Mouse (Mus musculus) brain, embryonic 14.5 days (tissue): ENCODE data around the gene Abhd4.

Experiments used
- CTCF ChIP-seq: fragments of 200-500 bp; IDR thresholded peaks from 2 replicates; pipeline ENCODE4 v1.5.1; 2012; ENCODE audit warnings: inconsistent platforms, mild to moderate bottlenecking, moderate library complexity, borderline replicate concordance; ENCODE audit not compliant: insufficient read depth, insufficient read length; ENCODE audit errors: extremely low read depth
- POLR2A ChIP-seq: fragments of 200-500 bp; IDR thresholded peaks from 2 replicates; pipeline ENCODE4 v1.6.1; 2012; ENCODE audit warnings: mild to moderate bottlenecking, inconsistent platforms, borderline replicate concordance; ENCODE audit not compliant: poor library complexity, insufficient read depth, insufficient read length, severe bottlenecking; ENCODE audit errors: extremely low read depth

DNA sequence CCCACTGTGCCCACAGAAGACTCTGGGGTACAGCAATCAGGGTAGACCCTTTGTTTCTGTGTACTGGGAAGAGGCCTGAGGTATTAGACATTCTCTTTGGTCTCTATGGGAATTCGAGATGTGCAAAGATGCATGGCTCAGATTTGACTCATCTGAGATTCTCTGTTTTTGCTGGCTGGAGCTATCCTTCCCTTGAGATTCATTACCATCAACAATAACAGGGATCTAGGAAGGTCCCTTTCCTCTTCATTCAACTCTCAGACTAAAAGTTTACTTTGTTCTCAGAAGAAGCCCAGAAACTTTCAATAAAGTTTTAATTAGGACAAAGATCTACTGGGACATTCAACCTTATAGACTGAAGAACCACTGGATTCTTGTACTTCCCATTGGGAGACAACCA lies 30.9 kb downstream of the Abhd4 start, which contains the start of gene Olfr49:
- TF ChIP-seq POLR2A (no peak), CTCF (no peak)
